Mouse (Mus musculus) CH12.LX (cell line): ENCODE measurements around the gene Bdkrb2.

Source experiments
- CTCF ChIP-seq, 2 experiments: IDR thresholded peaks in 1 of 2; conservative IDR thresholded peaks in 1 of 2; 2 replicates each; pipeline ENCODE4 v1.5.1; 2011 to 2012; ENCODE audit warnings: low read depth in 2 of 2, low read length in 2 of 2, improper control_type of control experiment in 1 of 2, inconsistent platforms in 1 of 2, mild to moderate bottlenecking in 1 of 2, moderate library complexity in 1 of 2
- EP300 ChIP-seq: IDR thresholded peaks from 2 replicates; pipeline ENCODE4 v1.6.1; 2011; ENCODE audit warnings: low read length, improper control_type of control experiment
- HCFC1 ChIP-seq: IDR thresholded peaks from 2 replicates; pipeline ENCODE4 v1.6.1; 2012; ENCODE audit warnings: low read depth, mild to moderate bottlenecking, inconsistent platforms, low read length, improper control_type of control experiment
- POLR2AphosphoS2 ChIP-seq: IDR thresholded peaks from 2 replicates; pipeline ENCODE4 v1.6.1; 2011; ENCODE audit warnings: low read depth, low read length, improper control_type of control experiment
- ZC3H11A ChIP-seq: IDR thresholded peaks from 2 replicates; pipeline ENCODE4 v1.6.1; 2012; ENCODE audit warnings: low read depth, mild to moderate bottlenecking, inconsistent platforms, low read length, improper control_type of control experiment
- ZKSCAN1 ChIP-seq: IDR thresholded peaks from 2 replicates; pipeline ENCODE4 v1.6.1; 2012; ENCODE audit warnings: low read depth, inconsistent platforms, low read length, improper control_type of control experiment, borderline replicate concordance

- TF ChIP-seq EP300 (no peak), POLR2AphosphoS2 (no peak), ZKSCAN1 (no peak), HCFC1 (no peak), ZC3H11A (no peak), CTCF (conservative IDR thresholded peaks at IDR 0.05 in 1 of 2, IDR thresholded peaks at IDR 0.05 in 1 of 2; ENCODE audit: low read depth in 2 of 2, low read length in 2 of 2) (no peak)
Observed at GRCm38 (mm10) chr12:105531724-105532371, 31.2 kb upstream of the Bdkrb2 start.
